Mouse (Mus musculus): ENCODE data around the gene Mrpl51. TPM values are rescaled to one million over a fixed set of nuclear protein-coding genes. Genes with fewer than 3 reads are reported as not detected.

Mrpl51 gene
- polyA plus RNA-seq, 1 experiment from 2014 or later, result 288 TPM

GRCm38 (mm10) chr6:125168086-125168485, 23.5 kb upstream of the Mrpl51 start:
- Histone ChIP-seq H3K27me3 (ENCODE audit: insufficient read depth, low read length) (no peaks in the 10 kb centered on the region), H3K4me1 (replicated peaks; ENCODE audit: insufficient read depth, low read length) (peaks cover 25% of the 10 kb centered on the region), H3K9ac (ENCODE audit: low read depth, low read length) (no peak overlapping the region), H3K27ac (no peak overlapping the region), H3K4me2 (ENCODE audit: low read length) (no peak overlapping the region), H3K36me3 (ENCODE audit: insufficient read depth, low read length) (peaks cover 44% of the 10 kb centered on the region), H3K4me3 (replicated peaks; ENCODE audit: low read depth, low read length) (no peak overlapping the region), H3K9me3 (replicated peaks; ENCODE audit: low read length) (no peaks in the 10 kb centered on the region)
- no peak for ATAC-seq (replicated peaks; ENCODE audit: low FRiP score, low read depth)
- WGBS, result 91% methylated on average over 14 of the region's 14 CpGs
- no peak for TF ChIP-seq CTCF (IDR thresholded peaks at IDR 0.05; ENCODE audit: low read depth)
- no peak for DNase-seq (ENCODE audit: low spot score)

- H3K4me3 ChIP-seq (replicated peaks; ENCODE audit: low read depth, low read length), result no peak overlapping the region
- peaks cover 56% of the 10 kb centered on the region for H3K36me3 ChIP-seq (ENCODE audit: insufficient read depth, low read length)
- H3K27me3 ChIP-seq (ENCODE audit: insufficient read depth, low read length), result no peaks in the 10 kb centered on the region
- H3K4me1 ChIP-seq (replicated peaks; ENCODE audit: insufficient read depth, low read length), result peaks cover 16% of the 10 kb centered on the region
- ATAC-seq (replicated peaks; ENCODE audit: low FRiP score, low read depth) (no peak), DNase-seq (ENCODE audit: low spot score) (no peak)
- H3K4me2 ChIP-seq (ENCODE audit: low read length), result no peak overlapping the region
- H3K9me3 ChIP-seq (replicated peaks; ENCODE audit: low read length), result no peaks in the 10 kb centered on the region
- H3K27ac ChIP-seq, result no peak overlapping the region
- WGBS, result 74% methylated on average over 6 of the region's 6 CpGs
- no peak overlapping the region for H3K9ac ChIP-seq (ENCODE audit: low read depth, low read length)
- peak; percentile 36; the same call in 1 of the 2 replicates for TF ChIP-seq CTCF (IDR thresholded peaks at IDR 0.05; ENCODE audit: low read depth)
Measured at GRCm38 (mm10) chr6:125170194-125170593, 21.4 kb upstream of the Mrpl51 start.

GRCm38 (mm10) chr6:125172474-125172873, 19.1 kb upstream of the Mrpl51 start:
- no peak overlapping the region for H3K4me2 ChIP-seq (ENCODE audit: low read length)
- 83% methylated on average over 2 of the region's 2 CpGs for WGBS

GRCm38 (mm10) chr6:125173256-125173655, 18.3 kb upstream of the Mrpl51 start:
- no peak for TF ChIP-seq CTCF (IDR thresholded peaks at IDR 0.05; ENCODE audit: low read depth)
- Histone ChIP-seq H3K27ac (no peak overlapping the region), H3K4me3 (replicated peaks; ENCODE audit: low read depth, low read length) (no peak overlapping the region), H3K4me1 (replicated peaks; ENCODE audit: insufficient read depth, low read length) (no peaks in the 10 kb centered on the region), H3K4me2 (ENCODE audit: low read length) (no peak overlapping the region), H3K36me3 (ENCODE audit: insufficient read depth, low read length) (peaks cover 83% of the 10 kb centered on the region), H3K9ac (ENCODE audit: low read depth, low read length) (no peak overlapping the region), H3K27me3 (ENCODE audit: insufficient read depth, low read length) (no peaks in the 10 kb centered on the region), H3K9me3 (replicated peaks; ENCODE audit: low read length) (no peaks in the 10 kb centered on the region)
- ATAC-seq (replicated peaks; ENCODE audit: low FRiP score, low read depth) (no peak), DNase-seq (ENCODE audit: low spot score) (no peak)
- WGBS, result 84% methylated on average over 7 of the region's 7 CpGs

More at GRCm38 (mm10) chr6:125172474-125172873, 19.1 kb upstream of the Mrpl51 start:
- H3K36me3 ChIP-seq (ENCODE audit: insufficient read depth, low read length), result peaks cover 76% of the 10 kb centered on the region
- H3K9me3 ChIP-seq (replicated peaks; ENCODE audit: low read length), result no peaks in the 10 kb centered on the region
- no peak for DNase-seq (ENCODE audit: low spot score)
- TF ChIP-seq CTCF (IDR thresholded peaks at IDR 0.05; ENCODE audit: low read depth), result no peak
- peaks cover 2% of the 10 kb centered on the region for H3K4me1 ChIP-seq (replicated peaks; ENCODE audit: insufficient read depth, low read length)
- ATAC-seq (replicated peaks; ENCODE audit: low FRiP score, low read depth), result no peak
- no peak overlapping the region for H3K9ac ChIP-seq (ENCODE audit: low read depth, low read length)
- H3K27ac ChIP-seq, result no peak overlapping the region
- no peaks in the 10 kb centered on the region for H3K27me3 ChIP-seq (ENCODE audit: insufficient read depth, low read length)
- H3K4me3 ChIP-seq (replicated peaks; ENCODE audit: low read depth, low read length), result no peak overlapping the region

- WGBS, result 79% methylated on average over 5 of the region's 5 CpGs
- H3K4me2 ChIP-seq (ENCODE audit: low read length), result no peak overlapping the region
- no peak for DNase-seq (ENCODE audit: low spot score)
- ATAC-seq (replicated peaks; ENCODE audit: low FRiP score, low read depth), result no peak
- no peaks in the 10 kb centered on the region for H3K9me3 ChIP-seq (replicated peaks; ENCODE audit: low read length)
- H3K27ac ChIP-seq, result no peak overlapping the region
- no peaks in the 10 kb centered on the region for H3K27me3 ChIP-seq (ENCODE audit: insufficient read depth, low read length)
- no peak for TF ChIP-seq CTCF (IDR thresholded peaks at IDR 0.05; ENCODE audit: low read depth)
- no peak overlapping the region for H3K4me3 ChIP-seq (replicated peaks; ENCODE audit: low read depth, low read length)
- no peak overlapping the region for H3K9ac ChIP-seq (ENCODE audit: low read depth, low read length)
- H3K36me3 ChIP-seq (ENCODE audit: insufficient read depth, low read length), result peaks cover 87% of the 10 kb centered on the region
- H3K4me1 ChIP-seq (replicated peaks; ENCODE audit: insufficient read depth, low read length), result no peaks in the 10 kb centered on the region
Measured at GRCm38 (mm10) chr6:125175469-125175868, 16.1 kb upstream of the Mrpl51 start.

GRCm38 (mm10) chr6:125179601-125180000, 12.0 kb upstream of the Mrpl51 start:
- 91% methylated on average over 7 of the region's 7 CpGs for WGBS

GRCm38 (mm10) chr6:125182133-125182532, 9.5 kb upstream of the Mrpl51 start:
- H3K27ac ChIP-seq, result no peak overlapping the region
- ATAC-seq (replicated peaks; ENCODE audit: low FRiP score, low read depth), result no peak

More at GRCm38 (mm10) chr6:125179601-125180000, 12.0 kb upstream of the Mrpl51 start:
- no peak overlapping the region for H3K4me2 ChIP-seq (ENCODE audit: low read length)
- H3K27me3 ChIP-seq (ENCODE audit: insufficient read depth, low read length), result no peaks in the 10 kb centered on the region
- TF ChIP-seq CTCF (IDR thresholded peaks at IDR 0.05; ENCODE audit: low read depth), result no peak
- peaks cover 77% of the 10 kb centered on the region for H3K36me3 ChIP-seq (ENCODE audit: insufficient read depth, low read length)
- no peak overlapping the region for H3K9ac ChIP-seq (ENCODE audit: low read depth, low read length)
- no peaks in the 10 kb centered on the region for H3K4me1 ChIP-seq (replicated peaks; ENCODE audit: insufficient read depth, low read length)
- DNase-seq (ENCODE audit: low spot score) (no peak), ATAC-seq (replicated peaks; ENCODE audit: low FRiP score, low read depth) (no peak)
- no peak overlapping the region for H3K27ac ChIP-seq
- H3K9me3 ChIP-seq (replicated peaks; ENCODE audit: low read length), result no peaks in the 10 kb centered on the region
- no peak overlapping the region for H3K4me3 ChIP-seq (replicated peaks; ENCODE audit: low read depth, low read length)

More at GRCm38 (mm10) chr6:125182133-125182532, 9.5 kb upstream of the Mrpl51 start:
- no peak for TF ChIP-seq CTCF (IDR thresholded peaks at IDR 0.05; ENCODE audit: low read depth)
- whole genome bisulfite sequencing, result 82% methylated on average over 5 of the region's 5 CpGs
- no peak overlapping the region for H3K4me3 ChIP-seq (replicated peaks; ENCODE audit: low read depth, low read length)
- no peaks in the 10 kb centered on the region for H3K9me3 ChIP-seq (replicated peaks; ENCODE audit: low read length)
- no peak overlapping the region for H3K4me2 ChIP-seq (ENCODE audit: low read length)
- H3K9ac ChIP-seq (ENCODE audit: low read depth, low read length), result no peak overlapping the region
- no peaks in the 10 kb centered on the region for H3K4me1 ChIP-seq (replicated peaks; ENCODE audit: insufficient read depth, low read length)
- no peak for DNase-seq (ENCODE audit: low spot score)
- no peaks in the 10 kb centered on the region for H3K27me3 ChIP-seq (ENCODE audit: insufficient read depth, low read length)
- peaks cover 78% of the 10 kb centered on the region for H3K36me3 ChIP-seq (ENCODE audit: insufficient read depth, low read length)
